Mouse (Mus musculus): ENCODE results near the gene Gje1.
A peak's percentile ranks its signal among the peaks of the same experiment; 100 is the strongest.

Gene Gje1

DNA sequence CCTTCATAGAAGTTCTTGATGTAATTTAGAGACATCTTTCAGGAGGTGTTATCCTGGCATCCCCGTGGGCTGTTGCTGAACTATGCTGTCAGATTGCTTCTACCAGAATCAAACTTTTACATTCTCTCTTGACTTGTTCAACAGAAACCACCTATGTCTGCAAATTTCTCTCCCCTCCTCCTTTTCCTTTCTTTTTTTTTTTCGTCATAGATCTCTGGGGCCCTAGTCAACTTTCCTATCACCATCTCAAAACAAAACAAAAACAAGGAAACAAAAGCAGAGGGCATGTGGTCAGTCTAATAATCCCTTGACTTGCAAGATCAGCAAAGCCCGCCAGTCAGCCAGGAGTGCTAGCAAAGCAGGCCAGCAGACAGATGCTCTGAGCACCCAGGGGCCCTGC lies at the start of gene Gje1:
TSS of gene Gje1 (minus strand) at position 101 of the 400 bp plus-strand sequence.
- DNase-seq (ENCODE audit: low read depth) = no peak

DNA sequence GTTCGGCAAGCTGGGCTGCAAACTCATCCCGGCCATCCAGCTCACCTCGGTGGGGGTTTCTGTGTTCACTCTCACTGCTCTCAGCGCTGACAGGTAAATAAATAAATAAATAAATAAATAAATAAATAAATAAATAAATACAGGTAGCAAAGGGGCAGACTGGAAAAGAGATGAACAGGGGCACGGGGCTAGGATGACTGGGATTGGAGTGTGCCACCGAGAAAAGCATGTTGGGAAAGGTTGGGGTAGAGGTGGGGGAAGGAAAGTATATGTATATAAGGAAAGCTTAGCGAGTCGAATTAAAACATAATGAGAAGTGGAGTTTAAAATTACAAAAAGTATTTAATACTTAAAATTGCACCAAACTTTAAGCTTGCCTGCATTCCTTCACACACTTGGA lies 42.6 kb upstream of the Gje1 start:
- DNase-seq (ENCODE audit: low read depth) = no peak

DNA sequence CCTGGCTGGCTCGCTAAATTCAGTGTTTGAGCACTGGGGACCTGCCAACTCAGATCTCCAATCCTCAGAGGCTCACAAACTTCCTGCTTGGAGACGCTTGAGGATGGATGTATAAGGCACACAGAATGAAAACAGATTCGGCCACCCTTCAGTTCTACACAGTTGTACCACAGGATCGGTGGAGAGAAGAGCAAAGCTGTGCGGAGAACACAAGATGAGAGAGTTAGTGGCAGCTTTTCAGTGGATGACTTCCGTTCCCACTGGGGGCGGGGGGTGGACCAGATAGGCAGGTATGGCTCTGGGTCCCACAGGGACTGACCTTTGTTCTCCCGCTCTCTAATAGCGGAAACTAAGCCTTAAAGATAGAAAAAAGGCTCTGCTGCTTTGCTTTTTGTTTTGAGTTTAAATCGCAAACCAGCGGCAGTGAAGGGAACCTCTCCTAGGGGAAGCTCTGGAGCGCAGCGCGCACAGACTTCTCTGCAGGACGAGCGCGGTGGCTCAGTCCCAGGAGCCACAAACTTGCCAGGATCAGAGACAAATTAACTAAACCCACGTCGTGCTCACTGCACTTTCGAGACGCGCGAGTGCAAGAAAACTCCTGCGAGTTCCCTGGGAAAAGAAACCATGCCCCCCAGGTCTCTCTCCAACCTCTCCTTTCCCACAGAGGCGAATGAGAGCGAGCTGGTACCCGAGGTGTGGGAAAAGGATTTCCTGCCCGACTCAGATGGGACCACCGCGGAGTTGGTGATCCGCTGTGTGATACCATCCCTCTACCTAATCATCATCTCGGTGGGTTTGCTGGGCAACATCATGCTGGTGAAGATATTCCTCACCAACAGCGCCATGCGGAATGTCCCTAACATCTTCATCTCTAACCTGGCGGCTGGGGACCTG lies 41.9 kb upstream of the Gje1 start:
- no peak for DNase-seq (ENCODE audit: low read depth)

DNA sequence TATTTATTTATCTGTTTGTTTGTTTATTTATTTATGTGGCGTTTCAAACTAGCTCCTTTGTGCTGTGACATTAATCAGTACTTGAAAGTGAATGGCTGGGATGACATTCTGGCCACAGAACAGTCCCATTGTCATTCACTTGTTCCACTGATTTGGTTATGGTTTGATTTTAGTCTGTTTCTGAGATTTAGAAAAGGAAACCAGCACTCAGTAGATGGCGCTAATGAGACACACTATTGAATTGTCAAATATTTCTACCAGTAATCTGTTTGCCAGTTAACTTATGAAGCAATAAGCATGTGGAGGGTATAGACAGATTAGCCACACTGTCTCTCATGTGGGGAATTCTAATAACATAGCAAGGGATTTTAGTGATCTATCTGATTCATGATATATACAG lies 16.3 kb upstream of the Gje1 start:
- peak; percentile 27 for DNase-seq (ENCODE audit: low read depth)

DNA sequence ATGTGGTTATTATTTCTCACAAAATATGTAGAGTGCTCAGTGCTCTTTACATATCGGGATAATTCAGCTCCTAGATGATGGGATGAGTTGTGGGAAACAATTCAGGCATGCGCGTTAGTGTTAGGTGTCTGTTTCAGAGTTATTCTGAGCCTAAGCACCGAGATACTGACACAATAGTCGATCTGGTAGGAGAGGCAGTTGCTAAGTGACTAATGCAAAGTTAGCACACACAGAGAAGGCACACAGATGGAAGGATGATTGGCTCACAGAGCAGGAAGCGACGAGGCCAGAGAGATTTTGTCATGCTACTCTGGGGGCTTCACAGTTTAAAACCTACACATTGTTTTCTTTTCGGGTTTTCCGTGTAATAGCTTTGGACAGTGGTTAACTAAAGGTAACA lies 7.7 kb upstream of the Gje1 start:
- no peak for DNase-seq (ENCODE audit: low read depth)

DNA sequence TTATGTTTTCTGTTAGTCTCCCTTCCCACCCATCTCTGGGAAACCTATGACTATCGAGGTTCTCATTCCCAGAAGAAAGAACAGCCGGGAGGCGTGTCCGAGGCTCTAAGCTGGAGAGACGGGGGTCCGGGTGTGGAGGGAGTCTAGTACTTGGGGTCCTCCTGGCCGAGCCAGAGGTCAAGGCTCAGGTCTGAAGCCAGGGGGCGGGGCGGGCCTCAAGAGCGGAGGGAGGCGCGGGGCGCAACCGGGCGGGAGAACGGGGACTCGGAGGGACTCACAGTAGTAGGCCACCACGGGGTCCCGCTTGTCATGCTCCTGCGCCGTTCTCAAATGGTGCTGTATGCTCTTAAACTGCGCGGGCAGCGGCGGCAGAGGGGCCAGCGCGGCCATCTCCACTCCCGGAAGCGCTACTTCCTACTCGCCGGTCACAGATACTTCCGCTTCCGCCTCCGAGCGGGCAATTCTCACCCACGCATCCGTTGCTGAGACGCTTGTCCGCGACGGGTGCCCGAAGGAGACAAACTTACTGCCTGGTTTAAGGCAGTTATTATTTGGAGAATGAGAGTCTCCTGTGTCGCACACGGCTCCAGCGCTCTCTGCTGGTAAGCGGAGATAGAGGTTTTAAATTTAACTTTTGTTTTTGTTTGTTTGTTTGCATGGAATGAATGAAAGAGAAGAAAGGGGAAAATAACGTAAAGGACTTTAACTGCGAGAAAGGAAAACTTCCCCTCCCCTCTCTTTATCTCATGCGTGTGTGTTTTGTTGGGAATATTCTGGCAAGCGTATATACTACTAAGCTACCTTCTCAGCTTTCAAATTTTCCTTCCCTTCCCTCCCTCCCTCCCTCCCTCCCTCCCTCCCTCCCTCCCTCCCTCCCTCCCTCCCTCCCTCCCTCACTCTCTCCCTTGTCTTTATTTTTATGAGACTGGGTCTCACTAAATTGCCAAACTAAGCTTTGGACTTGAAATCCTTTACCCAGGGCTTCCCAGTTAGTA lies 12.6 kb downstream of the Gje1 start, which contains the start of the genes Vta1 and Nmbr:
TSS of gene Vta1 (minus strand) at position 489 of the 995 bp plus-strand sequence.
TSS of gene Nmbr (plus strand) at position 520 of the 995 bp plus-strand sequence.
- DNase-seq (ENCODE audit: low read depth) = peak; percentile 96

DNA sequence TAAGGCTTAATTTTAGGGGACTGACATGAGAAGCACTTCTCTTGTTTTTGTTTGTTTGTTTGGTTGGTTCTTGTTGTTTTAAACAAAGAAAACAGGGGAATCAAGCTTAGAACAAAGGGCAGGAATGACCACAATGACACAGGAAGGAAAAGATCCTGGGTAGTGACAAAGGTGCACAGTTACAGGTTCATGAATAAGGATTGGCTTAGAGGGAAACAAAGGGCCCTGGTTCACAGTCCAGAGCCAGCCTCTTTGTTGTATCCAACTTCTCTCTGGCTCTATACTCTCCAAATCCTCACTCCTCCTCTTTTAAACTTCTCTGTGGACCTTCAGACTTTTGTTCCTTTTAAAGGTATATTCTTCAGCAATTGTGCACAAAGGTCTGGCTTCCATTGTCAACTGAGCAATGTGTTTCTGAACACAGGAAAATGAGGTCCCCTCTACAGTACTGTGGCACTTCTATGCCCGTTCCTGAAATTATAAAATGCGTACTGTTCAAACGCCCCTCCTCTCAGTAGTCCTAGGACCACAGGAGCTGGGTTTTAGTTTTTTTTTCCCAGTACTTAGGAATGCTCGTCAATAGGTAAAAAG lies 14.1 kb downstream of the Gje1 start:
- DNase-seq (ENCODE audit: low read depth) = no peak

DNA sequence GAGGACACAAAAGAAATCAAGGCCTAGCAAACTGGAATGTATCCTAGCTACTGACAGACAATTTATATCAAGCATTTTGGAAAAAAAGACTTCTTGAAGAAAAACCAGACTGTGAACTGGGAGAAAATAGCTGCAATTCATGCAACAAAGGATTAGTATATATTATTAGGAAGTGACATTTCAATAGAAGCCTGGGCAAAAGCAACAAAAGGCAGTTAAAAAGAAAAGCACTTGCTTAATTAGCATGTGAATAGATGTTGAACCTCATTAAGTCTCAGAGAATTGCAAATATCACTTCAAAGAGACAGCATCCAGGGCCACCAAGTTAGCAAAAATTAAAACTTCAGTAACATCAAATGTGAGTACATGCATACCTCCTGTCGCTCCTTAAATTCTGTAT lies 14.8 kb downstream of the Gje1 start:
- DNase-seq (ENCODE audit: low read depth) = no peak

DNA sequence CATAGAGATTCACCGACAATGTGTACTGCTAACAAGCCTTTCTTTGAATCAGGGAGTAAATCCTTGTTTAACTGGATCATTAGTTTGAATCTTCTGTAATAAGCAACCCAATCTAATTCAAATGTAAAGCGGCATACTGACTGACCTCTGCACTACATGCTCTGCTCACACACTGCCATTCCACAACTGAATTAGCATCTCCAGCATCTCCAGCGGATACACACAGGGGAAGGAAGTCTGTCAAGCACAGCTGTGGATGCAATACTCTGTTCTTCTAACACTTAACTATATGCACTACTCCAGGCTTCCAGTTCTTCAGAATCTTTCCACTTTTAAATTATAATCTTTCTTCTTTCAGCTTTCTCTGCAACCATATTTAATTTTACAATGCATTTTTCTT lies 27.7 kb downstream of the Gje1 start:
- DNase-seq (ENCODE audit: low read depth) = no peak

DNA sequence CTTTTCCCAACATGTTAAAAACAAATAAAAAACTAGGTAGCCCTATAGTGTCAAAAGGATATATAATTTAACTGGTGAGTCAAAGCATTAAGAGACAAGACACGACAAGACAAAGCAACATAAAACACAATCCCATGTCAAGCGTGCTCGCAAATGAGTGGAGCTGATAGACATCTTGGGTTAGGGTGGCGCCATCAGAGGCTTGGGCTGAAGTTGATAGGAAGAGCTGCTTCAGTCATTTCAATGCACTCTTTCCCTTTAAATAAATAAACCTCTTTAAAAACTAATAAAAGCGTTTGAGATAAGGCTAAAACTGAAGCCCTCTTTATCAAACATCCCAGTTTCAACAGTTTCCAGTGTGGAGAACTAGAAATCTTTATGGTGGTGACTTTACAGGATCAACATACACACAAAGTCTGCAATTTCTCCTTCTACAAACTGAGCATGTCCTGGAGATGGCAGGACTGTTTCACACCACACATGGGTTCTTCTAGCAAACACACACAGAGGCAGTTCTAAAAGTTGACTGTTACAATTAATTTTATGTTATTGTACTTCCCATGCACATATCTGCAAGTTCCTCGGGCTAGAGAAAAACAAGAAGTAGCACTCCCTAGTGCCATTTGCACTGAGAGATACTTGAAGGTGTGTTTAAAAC lies 29.1 kb downstream of the Gje1 start:
- DNase-seq (ENCODE audit: low read depth) = no peak

DNA sequence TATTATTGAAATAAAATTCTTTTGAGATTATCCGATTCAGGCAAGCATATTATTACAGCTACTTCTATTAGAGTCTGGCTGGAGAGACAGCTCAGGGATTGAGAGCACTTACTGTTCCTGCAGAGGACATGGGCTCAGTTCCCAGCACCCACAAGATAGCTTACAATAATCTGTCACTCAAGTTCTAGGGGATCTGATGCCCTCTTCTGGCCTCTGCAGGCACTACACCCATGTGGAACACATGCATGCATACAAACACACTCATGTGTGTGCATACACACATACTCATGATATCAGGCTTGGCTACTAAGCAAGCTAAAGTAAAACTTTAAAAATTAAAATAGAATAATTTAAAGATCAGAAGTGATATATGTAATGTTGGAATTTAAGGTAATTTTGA lies 32.4 kb downstream of the Gje1 start:
- no peak for DNase-seq (ENCODE audit: low read depth)

DNA sequence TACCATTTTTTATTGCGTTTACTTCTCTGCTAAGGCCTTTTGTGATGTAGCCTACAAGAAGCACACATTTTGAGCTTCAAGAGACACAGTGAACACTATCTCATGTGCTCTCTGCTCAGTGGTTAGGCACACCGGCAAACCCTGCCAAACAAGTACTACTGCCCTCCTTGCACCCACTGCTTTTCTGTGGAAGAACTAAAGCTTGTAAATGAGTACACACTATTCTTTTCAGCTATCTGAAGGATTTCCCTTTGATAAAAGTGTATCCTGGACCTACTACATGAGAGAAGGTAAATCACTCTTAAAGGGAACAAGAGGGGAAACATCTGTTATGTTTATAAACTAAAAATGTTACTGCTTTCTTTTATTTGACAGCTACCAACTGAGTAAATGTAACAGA lies 51.9 kb downstream of the Gje1 start:
- no peak for DNase-seq (ENCODE audit: low read depth)
